Comparison of ENCODE assay signal across 21 mouse cellular contexts in the genomic region with DNA sequence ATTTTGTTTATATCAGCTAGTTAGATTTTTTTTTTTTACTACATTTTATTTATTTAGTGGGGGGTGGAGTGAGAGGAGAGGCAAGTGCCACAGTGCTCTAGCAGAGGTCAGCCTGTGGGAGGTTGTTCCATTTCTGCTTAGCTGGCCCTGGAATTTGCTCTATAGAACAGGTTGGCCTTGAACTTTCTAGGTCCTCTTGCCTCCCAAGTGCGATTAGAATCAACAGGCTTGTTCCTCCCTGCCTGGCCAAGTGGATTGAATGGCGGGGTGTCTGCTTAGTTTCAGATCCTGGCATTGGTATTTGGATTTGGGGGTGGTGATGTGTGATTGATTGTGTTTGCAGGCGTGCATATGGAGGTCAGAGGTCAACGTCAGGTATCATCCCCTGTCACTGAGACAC. TPM values are rescaled to one million over a fixed set of nuclear protein-coding genes. Genes with fewer than 3 reads are reported as not detected.
DNase-seq lines count a peak whose midpoint lies in the region; ATAC-seq lines count a peak whose summit lies in the region.
"Had no signal": no experiment of that assay in that cellular context is flagged by ENCODE, and none has a peak within 500 bp of the region (broad histone marks: within the 10 kb centered on the region; RNA-seq: fewer than 3 reads in every experiment).

No protein-coding gene starts in this region.

- no peaks in the 10 kb centered on the region for H3K27me3 ChIP-seq in kidney, embryonic 16.5 days (ENCODE audit: insufficient read depth, low read length)
- no peaks in the 10 kb centered on the region for H3K27me3 ChIP-seq in liver, embryonic 15.5 days
- no peaks in the 10 kb centered on the region for H3K27me3 ChIP-seq in midbrain, embryonic 14.5 days (ENCODE audit: control insufficient read depth, insufficient read depth, low read length)
- H3K27me3 ChIP-seq in hindbrain, embryonic 10.5 days (ENCODE audit: insufficient read depth, poor library complexity, severe bottlenecking): no peaks in the 10 kb centered on the region
- H3K27me3 ChIP-seq: embryonic facial prominence, embryonic 13.5 days; forebrain, embryonic 15.5 days; limb, embryonic 15.5 days; midbrain, embryonic 13.5 days had no signal

- no peak overlapping the region for H3K4me3 ChIP-seq in kidney, embryonic 16.5 days (ENCODE audit: low read length)
- H3K4me3 ChIP-seq in liver, embryonic 15.5 days (replicated peaks): no peak overlapping the region
- no peak overlapping the region for H3K4me3 ChIP-seq in midbrain, embryonic 14.5 days (replicated peaks; ENCODE audit: low read depth, low read length)
- no peak overlapping the region for H3K4me3 ChIP-seq in hindbrain, embryonic 10.5 days
- H3K4me3 ChIP-seq: embryonic facial prominence, embryonic 13.5 days; forebrain, embryonic 15.5 days; limb, embryonic 15.5 days; midbrain, embryonic 13.5 days had no signal

- H3K9me3 ChIP-seq in kidney, embryonic 16.5 days (ENCODE audit: low read length): no peaks in the 10 kb centered on the region
- no peaks in the 10 kb centered on the region for H3K9me3 ChIP-seq in liver, embryonic 15.5 days (replicated peaks)
- H3K9me3 ChIP-seq in midbrain, embryonic 14.5 days (ENCODE audit: control insufficient read depth, low read length): no peaks in the 10 kb centered on the region
- no peaks in the 10 kb centered on the region for H3K9me3 ChIP-seq in hindbrain, embryonic 10.5 days
- H3K9me3 ChIP-seq: embryonic facial prominence, embryonic 13.5 days; forebrain, embryonic 15.5 days; limb, embryonic 15.5 days; midbrain, embryonic 13.5 days had no signal

- no peak for DNase-seq in kidney, adult 18-20 months
- DNase-seq in ES-CJ7 (ENCODE audit: low read depth, low spot score) (peak; percentile 77), ZHBTc4 (ENCODE audit: low read depth, low spot score) (peak; percentile 40)
- DNase-seq in midbrain, embryonic 14.5 days: no peak
- DNase-seq in cerebellum, postnatal 4 days (ENCODE audit: low spot score in 2 of 2): no peak
- DNase-seq in hindbrain, embryonic 10.5 days (ENCODE audit: low spot score): no peak
- DNase-seq: adrenal gland, postnatal 36 days; cerebellum, adult 9-10 months; gastrocnemius, postnatal 25 days; heart, postnatal 14 days; lung, postnatal 10 days; right cerebral cortex, postnatal 14 days; thymus, adult 2 months had no signal

- WGBS in kidney, embryonic 16.5 days: 61% methylated on average over 4 of the region's 4 CpGs
- WGBS in liver, embryonic 15.5 days (ENCODE audit: insufficient replicate concordance): 83% methylated on average over 4 of the region's 4 CpGs
- 88% methylated on average over 4 of the region's 4 CpGs for WGBS in midbrain, embryonic 14.5 days
- 89% methylated on average over 4 of the region's 4 CpGs for WGBS in hindbrain, embryonic 10.5 days

- H3K27ac ChIP-seq in kidney, embryonic 16.5 days (ENCODE audit: low read length): peak overlapping the region; percentile 51
- peak overlapping the region; percentile 68 for H3K27ac ChIP-seq in liver, embryonic 15.5 days (replicated peaks)
- no peak overlapping the region for H3K27ac ChIP-seq in midbrain, embryonic 14.5 days (replicated peaks; ENCODE audit: low read depth, low read length)
- H3K27ac ChIP-seq in hindbrain, embryonic 10.5 days: no peak overlapping the region
- H3K27ac ChIP-seq: embryonic facial prominence, embryonic 13.5 days; forebrain, embryonic 15.5 days; hindbrain, embryonic 14.5 days; limb, embryonic 15.5 days; midbrain, embryonic 13.5 days had no signal

- H3K4me1 ChIP-seq in kidney, embryonic 16.5 days (ENCODE audit: insufficient read depth, low read length): peaks cover 14% of the 10 kb centered on the region
- H3K4me1 ChIP-seq in liver, embryonic 15.5 days (replicated peaks): peaks cover 53% of the 10 kb centered on the region
- H3K4me1 ChIP-seq in midbrain, embryonic 14.5 days (ENCODE audit: control insufficient read depth, insufficient read depth, low read length): no peaks in the 10 kb centered on the region
- H3K4me1 ChIP-seq in hindbrain, embryonic 10.5 days (replicated peaks): no peaks in the 10 kb centered on the region
- H3K4me1 ChIP-seq: embryonic facial prominence, embryonic 13.5 days; forebrain, embryonic 15.5 days; limb, embryonic 15.5 days; midbrain, embryonic 13.5 days had no signal

- no peak overlapping the region for H3K4me2 ChIP-seq in kidney, embryonic 16.5 days (replicated peaks; ENCODE audit: low read depth, low read length)
- no peak overlapping the region for H3K4me2 ChIP-seq in liver, embryonic 15.5 days
- no peak overlapping the region for H3K4me2 ChIP-seq in midbrain, embryonic 14.5 days (ENCODE audit: low read length)
- H3K4me2 ChIP-seq: embryonic facial prominence, embryonic 13.5 days; forebrain, embryonic 15.5 days; heart, embryonic 11.5 days; hindbrain, embryonic 14.5 days; limb, embryonic 15.5 days; midbrain, embryonic 13.5 days had no signal

- peaks cover 39% of the 10 kb centered on the region for H3K36me3 ChIP-seq in kidney, embryonic 16.5 days (ENCODE audit: insufficient read depth, low read length)
- H3K36me3 ChIP-seq in liver, embryonic 15.5 days (replicated peaks): peaks cover 88% of the 10 kb centered on the region
- H3K36me3 ChIP-seq in midbrain, embryonic 14.5 days (ENCODE audit: control insufficient read depth, insufficient read depth, low read length): peaks cover 73% of the 10 kb centered on the region
- H3K36me3 ChIP-seq in hindbrain, embryonic 10.5 days: peaks cover 100% of the 10 kb centered on the region

- no peak for ATAC-seq in kidney, embryonic 16.5 days (ENCODE audit: low FRiP score, low TSS enrichment)
- peak; percentile 24; the same call in 1 of the 2 replicates for ATAC-seq in liver, embryonic 15.5 days (ENCODE audit: insufficient read depth)
- ATAC-seq in midbrain, embryonic 14.5 days (ENCODE audit: low FRiP score, low TSS enrichment): no peak
- ATAC-seq: forebrain, embryonic 15.5 days; midbrain, embryonic 13.5 days had no signal

- H3K9ac ChIP-seq in kidney, embryonic 16.5 days (replicated peaks; ENCODE audit: low read length): no peak overlapping the region
- H3K9ac ChIP-seq in liver, embryonic 15.5 days: no peak overlapping the region
- H3K9ac ChIP-seq in midbrain, embryonic 14.5 days (replicated peaks; ENCODE audit: low read length): no peak overlapping the region
- H3K9ac ChIP-seq: embryonic facial prominence, embryonic 13.5 days; forebrain, embryonic 15.5 days; hindbrain, embryonic 14.5 days; limb, embryonic 15.5 days; midbrain, embryonic 13.5 days had no signal

RNA-seq across cellular contexts. Expression of a gene that starts 11.3 kb away (rescaled TPM):
- 76.4 and 78.6 TPM in 2 replicates for polyA plus RNA-seq in kidney, embryonic 16.5 days (2015; fragmentation: Nextera tagmentation; extraction: Ambion mirVana)
- 32.7 and 35.9 TPM in 2 replicates for polyA plus RNA-seq in liver, embryonic 15.5 days (2015; fragmentation: Nextera tagmentation; extraction: Ambion mirVana)
- polyA plus RNA-seq in midbrain, embryonic 14.5 days (2014; fragmentation: Nextera tagmentation; extraction: Ambion mirVana): 97.0 and 103 TPM in 2 replicates
- 84.8 and 89.9 TPM in 2 replicates for polyA plus RNA-seq in hindbrain, embryonic 10.5 days (2016; fragmentation: Nextera tagmentation; extraction: Ambion mirVana)

RNA-seq across cellular contexts. Expression of a gene that starts 22.5 kb away (rescaled TPM):
- 23.7 and 38.1 TPM in 2 replicates for polyA plus RNA-seq in kidney, embryonic 16.5 days (2015; fragmentation: Nextera tagmentation; extraction: Ambion mirVana)
- polyA plus RNA-seq in liver, embryonic 15.5 days (2015; fragmentation: Nextera tagmentation; extraction: Ambion mirVana): 34.8 and 39.0 TPM in 2 replicates
- polyA plus RNA-seq in midbrain, embryonic 14.5 days (2014; fragmentation: Nextera tagmentation; extraction: Ambion mirVana): 44.1 and 65.7 TPM in 2 replicates
- 47.2 and 53.4 TPM in 2 replicates for polyA plus RNA-seq in hindbrain, embryonic 10.5 days (2016; fragmentation: Nextera tagmentation; extraction: Ambion mirVana)

RNA-seq across cellular contexts. Expression of a gene that starts 47.3 kb away (rescaled TPM):
- 36.4 and 38.5 TPM in 2 replicates for polyA plus RNA-seq in kidney, embryonic 16.5 days (2015; fragmentation: Nextera tagmentation; extraction: Ambion mirVana)
- polyA plus RNA-seq in liver, embryonic 15.5 days (2015; fragmentation: Nextera tagmentation; extraction: Ambion mirVana): 28.9 and 31.2 TPM in 2 replicates
- polyA plus RNA-seq in midbrain, embryonic 14.5 days (2014; fragmentation: Nextera tagmentation; extraction: Ambion mirVana): 34.0 and 36.9 TPM in 2 replicates
- polyA plus RNA-seq in hindbrain, embryonic 10.5 days (2016; fragmentation: Nextera tagmentation; extraction: Ambion mirVana): 27.8 and 31.0 TPM in 2 replicates

RNA-seq across cellular contexts. Expression of a gene that starts 51.6 kb away (rescaled TPM):
- 3.8 and 3.9 TPM in 2 replicates for polyA plus RNA-seq in kidney, embryonic 16.5 days (2015; fragmentation: Nextera tagmentation; extraction: Ambion mirVana)
- 0.79 and 1.0 TPM in 2 replicates for polyA plus RNA-seq in liver, embryonic 15.5 days (2015; fragmentation: Nextera tagmentation; extraction: Ambion mirVana)
- 0.80 and 1.1 TPM in 2 replicates for polyA plus RNA-seq in midbrain, embryonic 14.5 days (2014; fragmentation: Nextera tagmentation; extraction: Ambion mirVana)
- 0.73 and 0.86 TPM in 2 replicates for polyA plus RNA-seq in hindbrain, embryonic 10.5 days (2016; fragmentation: Nextera tagmentation; extraction: Ambion mirVana)

Comparison
In these comparisons a context has a peak if more than half of its experiments do, and no peak if none do; other contexts are left out.
1. H3K27ac ChIP-seq: peak in kidney, embryonic 16.5 days (single experiment) and liver, embryonic 15.5 days (single experiment); none in midbrain, embryonic 14.5 days (single experiment) and hindbrain, embryonic 10.5 days (single experiment).
2. DNase-seq: peak in ES-CJ7 (single experiment) and ZHBTc4 (single experiment); none in kidney, adult 18-20 months (single experiment), midbrain, embryonic 14.5 days (single experiment), cerebellum, postnatal 4 days (0 of 2) and hindbrain, embryonic 10.5 days (single experiment).